Mouse (Mus musculus) brain, adult 10 weeks (tissue): Measurements from ENCODE around the gene Msi1. TPM values are rescaled to one million over a fixed set of nuclear protein-coding genes. Genes with fewer than 3 reads are reported as not detected.

ENCODE experiments used
- polyA plus RNA-seq: library from polyadenylated mRNA; stranded (reverse); fragments of 350-450 nt; fragmentation: Illumina TruSeq; extraction: RNeasy Lipid Tissue Mini Kit (QIAGEN cat#74804); gene quantifications from one replicate; pipeline ENCODE4 v1.2.3, GENCODE M21; 2015; ENCODE audit warnings: low read depth, low replicate concordance

The Msi1 gene
- 24.3 TPM for polyA plus RNA-seq

GRCm38 (mm10) chr5:115429359-115430186 is at the start of gene Msi1:
Gene Msi1, plus strand, starts transcription at chr5:115429599.

GRCm38 (mm10) chr5:115465642-115466420 is 36.4 kb downstream of the Msi1 start, which contains the start of gene Pla2g1b:
Gene Pla2g1b, plus strand, starts transcription at chr5:115466262.

GRCm38 (mm10) chr5:115483947-115484920 is 54.8 kb downstream of the Msi1 start, which contains the start of gene Sirt4:
Gene Sirt4, minus strand, starts transcription at chr5:115484725.

Other genes starting within 250 kb of the Msi1 start
- 250 TPM for gene Cabp1, start 235.2 kb upstream of the Msi1 start, polyA plus RNA-seq
- gene Pop5, start 193.8 kb upstream of the Msi1 start, polyA plus RNA-seq, result 183 TPM
- 162 TPM for gene Rnf10, start 156.7 kb upstream of the Msi1 start, polyA plus RNA-seq
- gene Coq5, start 149.9 kb upstream of the Msi1 start, polyA plus RNA-seq, result 36.9 TPM
- gene Dynll1, start 128.6 kb upstream of the Msi1 start, polyA plus RNA-seq, result 791 TPM
- 52.9 TPM for gene Srsf9, start 102.4 kb upstream of the Msi1 start, polyA plus RNA-seq
- gene Gatc, start 88.4 kb upstream of the Msi1 start, polyA plus RNA-seq, result 34.1 TPM
- 44.1 TPM for gene Triap1, start 88.4 kb upstream of the Msi1 start, polyA plus RNA-seq
- 1,466 TPM for gene Cox6a1, start 80.6 kb upstream of the Msi1 start, polyA plus RNA-seq
- gene Pla2g1b, start 36.7 kb downstream of the Msi1 start, polyA plus RNA-seq, result not detected
- gene Sirt4, start 55.1 kb downstream of the Msi1 start, polyA plus RNA-seq, result 44.3 TPM
- 21.8 TPM for gene Pxn, start 77.1 kb downstream of the Msi1 start, polyA plus RNA-seq
- 477 TPM for gene Rplp0, start 129.9 kb downstream of the Msi1 start, polyA plus RNA-seq
- gene Gcn1l1, start 135.7 kb downstream of the Msi1 start, polyA plus RNA-seq, result 24.1 TPM
- gene Rab35, start 202.3 kb downstream of the Msi1 start, polyA plus RNA-seq, result 79.3 TPM